Mouse (Mus musculus) neutrophil, adult 59 days (primary cell): Measurements from ENCODE around the gene Ticrr. TPM values are rescaled to one million over a fixed set of nuclear protein-coding genes. Genes with fewer than 3 reads are reported as not detected.

Experiments used
- total RNA-seq, 2 experiments: library from RNA; stranded (reverse); gene quantifications; 1 replicate in 1 of 2; 2 replicates in 1 of 2; pipeline ENCODE4 v1.2.4; 2023

The Ticrr gene
- 10 to 100 TPM; 18.8 to 21.0 TPM for total RNA-seq

GRCm38 (mm10) chr7:79659578-79660290 lies at the start of gene Ticrr:
Ticrr (plus strand) TSS chr7:79660196.

GRCm38 (mm10) chr7:79617418-79617817 lies 42.6 kb upstream of the Ticrr start, which contains the start of gene Rhcg:
Rhcg (minus strand) TSS chr7:79617657.

GRCm38 (mm10) chr7:79715187-79715981 lies 55.4 kb downstream of the Ticrr start, which contains the start of gene Kif7:
Kif7 (minus strand) TSS chr7:79715720.

GRCm38 (mm10) chr7:79732622-79733021 lies 72.6 kb downstream of the Ticrr start, which contains the start of gene Plin1:
Plin1 (minus strand) TSS chr7:79732903.

GRCm38 (mm10) chr7:79742659-79743536 lies 82.9 kb downstream of the Ticrr start, which contains the start of the genes Pex11a and Wdr93:
Pex11a (minus strand) TSS chr7:79743131.
Wdr93 (plus strand) TSS chr7:79743163.

Other genes starting within 250 kb of the Ticrr start
- gene Polg, start 193.8 kb upstream of the Ticrr start, total RNA-seq = 10 to 100 TPM; 90.8 to 94.7 TPM
- gene Rhcg, start 42.5 kb upstream of the Ticrr start, total RNA-seq = under 1 TPM; 0.29 to 0.38 TPM
- under 1 TPM; 0.24 to 0.42 TPM for gene Kif7, start 55.5 kb downstream of the Ticrr start, total RNA-seq
- under 1 TPM in 1 of 2 experiments, not detected in 1; 0.55 TPM for gene Plin1, start 72.7 kb downstream of the Ticrr start, total RNA-seq
- gene Pex11a, start 82.9 kb downstream of the Ticrr start, total RNA-seq = 1 to 10 TPM; 2.2 to 2.3 TPM
- gene Wdr93, start 83.0 kb downstream of the Ticrr start, total RNA-seq = not detected
- not detected for gene Mesp1, start 133.6 kb downstream of the Ticrr start, total RNA-seq
- gene Mesp2, start 150.5 kb downstream of the Ticrr start, total RNA-seq = not detected
- under 1 TPM in 1 of 2 experiments, not detected in 1; 0.20 TPM for gene Anpep, start 200.9 kb downstream of the Ticrr start, total RNA-seq